10 mouse cellular contexts compared by ENCODE assay signal in the genomic region with DNA sequence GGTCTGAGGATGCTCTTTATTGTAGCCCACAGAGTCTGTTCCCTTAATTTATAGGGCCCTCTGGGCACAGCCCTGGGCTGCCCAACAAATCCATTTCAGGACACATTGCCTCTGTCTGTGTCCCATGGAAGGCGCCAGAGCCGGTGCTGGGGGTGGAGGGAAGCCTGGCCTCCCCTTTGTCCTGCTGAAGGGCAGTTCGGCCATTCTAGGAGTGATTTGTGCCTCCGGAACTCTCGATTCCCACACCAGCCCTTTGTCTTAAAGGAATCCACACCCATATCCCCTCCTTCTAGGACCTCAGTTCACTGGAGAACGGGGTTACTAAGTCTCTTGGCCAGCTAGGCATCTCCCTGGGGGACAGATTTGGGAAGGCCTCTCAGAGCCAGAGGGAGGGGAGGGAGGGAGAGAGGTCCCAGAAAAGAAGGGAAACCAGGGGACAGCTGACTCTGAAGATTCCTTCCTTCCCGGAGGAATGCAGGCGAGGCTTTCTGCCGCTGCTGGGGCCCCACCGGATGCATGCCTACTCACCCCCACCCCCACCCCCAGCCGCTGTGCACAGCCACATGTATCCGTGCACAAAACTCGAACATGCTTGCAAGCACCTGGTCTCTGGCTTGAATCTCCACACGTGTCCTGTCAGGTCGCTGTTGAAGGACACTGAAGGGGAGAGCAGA. TPM values are rescaled to one million over a fixed set of nuclear protein-coding genes. Genes with fewer than 3 reads are reported as not detected.
A peak's percentile ranks its signal among the peaks of the same experiment; 100 is the strongest.
DNase-seq lines count a peak whose midpoint lies in the region; ATAC-seq lines count a peak whose summit lies in the region.
"Had no signal": no experiment of that assay in that cellular context is flagged by ENCODE, and none has a peak within 500 bp of the region (broad histone marks: within the 10 kb centered on the region; RNA-seq: fewer than 3 reads in every experiment).

No protein-coding gene starts in this region.

- intact Hi-C loops in heart, postnatal 14 days (cut with DNase I), result no loop called here
- intact Hi-C loops in left cerebral cortex, postnatal 25 days (cut with DNase I), result no loop called here

- peak overlapping the region; percentile 7; the same call in 1 of the 2 replicates for H3K4me3 ChIP-seq in embryonic facial prominence, embryonic 11.5 days (ENCODE audit: low read depth, low read length)
- peak overlapping the region; percentile 14; the same call in 1 of the 2 replicates for H3K4me3 ChIP-seq in limb, embryonic 11.5 days (ENCODE audit: low read depth, low read length)

- no peaks in the 10 kb centered on the region for H3K36me3 ChIP-seq in embryonic facial prominence, embryonic 11.5 days (replicated peaks; ENCODE audit: control insufficient read depth, insufficient read depth, low read depth, low read length)
- no peaks in the 10 kb centered on the region for H3K36me3 ChIP-seq in limb, embryonic 11.5 days (ENCODE audit: control insufficient read depth, insufficient read depth, low read length)

- peak overlapping the region; percentile 90 for H3K27ac ChIP-seq in embryonic facial prominence, embryonic 11.5 days (replicated peaks; ENCODE audit: low read depth, low read length)
- H3K27ac ChIP-seq in limb, embryonic 11.5 days (replicated peaks; ENCODE audit: low read depth, low read length), result peak overlapping the region; percentile 76

- 2% methylated on average over 15 of the region's 15 CpGs for WGBS in embryonic facial prominence, embryonic 11.5 days
- WGBS in limb, embryonic 11.5 days, result 4% methylated on average over 15 of the region's 15 CpGs

- ATAC-seq in embryonic facial prominence, embryonic 11.5 days (replicated peaks; ENCODE audit: insufficient number of reproducible peaks, low FRiP score, low TSS enrichment, low read depth), result no peak
- ATAC-seq in limb, embryonic 11.5 days (ENCODE audit: insufficient number of reproducible peaks, low FRiP score, low TSS enrichment, low read depth), result no peak

- DNase-seq in gastrocnemius, adult 18-20 months (ENCODE audit: low spot score), result peak; percentile 56
- DNase-seq in gastrocnemius, adult 8-10 months (ENCODE audit: low spot score in 2 of 2), result no peak
- peak; percentile 68 for DNase-seq in embryonic facial prominence, embryonic 11.5 days (ENCODE audit: low spot score)
- peak; percentile 61 to 76 for DNase-seq in heart, postnatal 14 days
- DNase-seq in limb, embryonic 11.5 days (ENCODE audit: low spot score), result peak; percentile 73
- peak; percentile 73 for DNase-seq in neural tube, embryonic 10.5 days (ENCODE audit: extremely low spot score, low spot score)
- DNase-seq in left cerebral cortex, postnatal 25 days (ENCODE audit: low spot score in 2 of 2), result no peak
- DNase-seq in spleen, adult 18-20 months, result no peak

- H3K4me2 ChIP-seq in embryonic facial prominence, embryonic 11.5 days (ENCODE audit: low read depth, low read length), result peak overlapping the region; percentile 33
- peak overlapping the region; percentile 18 for H3K4me2 ChIP-seq in limb, embryonic 11.5 days (ENCODE audit: low read depth, severe bottlenecking)

- no peaks in the 10 kb centered on the region for H3K27me3 ChIP-seq in embryonic facial prominence, embryonic 11.5 days (ENCODE audit: control insufficient read depth, insufficient read depth, low read length)
- no peaks in the 10 kb centered on the region for H3K27me3 ChIP-seq in limb, embryonic 11.5 days (ENCODE audit: control insufficient read depth, insufficient read depth, low read length)

- H3K9me3 ChIP-seq in embryonic facial prominence, embryonic 11.5 days (replicated peaks; ENCODE audit: control insufficient read depth, low read length), result no peaks in the 10 kb centered on the region
- H3K9me3 ChIP-seq in limb, embryonic 11.5 days (ENCODE audit: control insufficient read depth, low read length), result no peaks in the 10 kb centered on the region

- H3K9ac ChIP-seq in embryonic facial prominence, embryonic 11.5 days (replicated peaks; ENCODE audit: low read length), result peak overlapping the region; percentile 67
- peak overlapping the region; percentile 51 for H3K9ac ChIP-seq in limb, embryonic 11.5 days (ENCODE audit: low read length)

- H3K4me1 ChIP-seq in embryonic facial prominence, embryonic 11.5 days (ENCODE audit: control insufficient read depth, insufficient read depth, low read length), result peaks cover 12% of the 10 kb centered on the region
- H3K4me1 ChIP-seq in limb, embryonic 11.5 days (ENCODE audit: control insufficient read depth, insufficient read depth, low read length), result peaks cover 59% of the 10 kb centered on the region

RNA-seq across cellular contexts. Expression of a gene that starts 22.2 kb away (rescaled TPM):
- not detected for total RNA-seq in gastrocnemius, adult 18-20 months (2021)
- not detected for total RNA-seq in gastrocnemius, adult 8-10 months (2022)
- not detected in 2 replicates for polyA plus RNA-seq in embryonic facial prominence, embryonic 11.5 days (2014; fragmentation: Nextera tagmentation; extraction: Ambion mirVana)
- not detected for total RNA-seq in heart, postnatal 14 days (2021)
- not detected in 2 replicates for polyA plus RNA-seq in limb, embryonic 11.5 days (2014; fragmentation: Nextera tagmentation; extraction: Ambion mirVana)
- not detected for total RNA-seq in left cerebral cortex, postnatal 25 days (2021)
- total RNA-seq: hematopoietic stem cell, adult 5-6 weeks; MEL had no signal

RNA-seq across cellular contexts. Expression of a gene that starts 41.9 kb away (rescaled TPM):
- 10 to 100 TPM; 57.6 to 64.8 TPM for total RNA-seq in gastrocnemius, adult 18-20 months (2021)
- total RNA-seq in gastrocnemius, adult 8-10 months (2022), result 10 to 100 TPM; 59.0 to 74.1 (median 66.3) TPM
- 13.1 and 14.7 TPM in 2 replicates for polyA plus RNA-seq in embryonic facial prominence, embryonic 11.5 days (2014; fragmentation: Nextera tagmentation; extraction: Ambion mirVana)
- total RNA-seq in heart, postnatal 14 days (2021), result 10 to 100 TPM; 28.4 to 31.5 TPM
- 15.4 and 17.0 TPM in 2 replicates for polyA plus RNA-seq in limb, embryonic 11.5 days (2014; fragmentation: Nextera tagmentation; extraction: Ambion mirVana)
- total RNA-seq in left cerebral cortex, postnatal 25 days (2021), result 10 to 100 TPM; 15.9 to 17.3 TPM

RNA-seq across cellular contexts. Expression of a gene that starts 50.5 kb away (rescaled TPM):
- total RNA-seq in gastrocnemius, adult 18-20 months (2021), result 1 to 10 TPM; 1.4 to 2.4 TPM
- 1 to 10 TPM; 1.2 to 1.9 (median 1.7) TPM for total RNA-seq in gastrocnemius, adult 8-10 months (2022)
- polyA plus RNA-seq in embryonic facial prominence, embryonic 11.5 days (2014; fragmentation: Nextera tagmentation; extraction: Ambion mirVana), result 2.2 and 2.3 TPM in 2 replicates
- 1 to 10 TPM; 8.7 to 9.1 TPM for total RNA-seq in heart, postnatal 14 days (2021)
- 3.7 and 3.9 TPM in 2 replicates for polyA plus RNA-seq in limb, embryonic 11.5 days (2014; fragmentation: Nextera tagmentation; extraction: Ambion mirVana)
- 10 to 100 TPM; 15.9 to 17.2 TPM for total RNA-seq in left cerebral cortex, postnatal 25 days (2021)

Comparison
In these comparisons a context has a peak if more than half of its experiments do, and no peak if none do; other contexts are left out.
1. DNase-seq: peak in gastrocnemius, adult 18-20 months (single experiment), embryonic facial prominence, embryonic 11.5 days (single experiment), heart, postnatal 14 days (2 of 2), limb, embryonic 11.5 days (single experiment) and neural tube, embryonic 10.5 days (single experiment); none in gastrocnemius, adult 8-10 months (0 of 2), left cerebral cortex, postnatal 25 days (0 of 2) and spleen, adult 18-20 months (0 of 2).